Mouse (Mus musculus) common myeloid progenitor, adult 5-6 weeks (primary cell): Measurements from ENCODE around the gene Gpr55. TPM values are rescaled to one million over a fixed set of nuclear protein-coding genes. Genes with fewer than 3 reads are reported as not detected.

Experiments used
- ATAC-seq: replicated peaks from 2 replicates; pipeline ENCODE4 v1.8.0; 2016; ENCODE audit warnings: low read depth, mild to moderate bottlenecking, moderate TSS enrichment, inconsistent platforms; ENCODE audit not compliant: poor library complexity, severe bottlenecking
- total RNA-seq: library from RNA; stranded (forward); fragments of 200-1000, 187-1606 nt; gene quantifications from 2 replicates; pipeline ENCODE4 v1.2.3, GENCODE M21; 2017

The Gpr55 gene
- not detected in 2 replicates for total RNA-seq

DNA sequence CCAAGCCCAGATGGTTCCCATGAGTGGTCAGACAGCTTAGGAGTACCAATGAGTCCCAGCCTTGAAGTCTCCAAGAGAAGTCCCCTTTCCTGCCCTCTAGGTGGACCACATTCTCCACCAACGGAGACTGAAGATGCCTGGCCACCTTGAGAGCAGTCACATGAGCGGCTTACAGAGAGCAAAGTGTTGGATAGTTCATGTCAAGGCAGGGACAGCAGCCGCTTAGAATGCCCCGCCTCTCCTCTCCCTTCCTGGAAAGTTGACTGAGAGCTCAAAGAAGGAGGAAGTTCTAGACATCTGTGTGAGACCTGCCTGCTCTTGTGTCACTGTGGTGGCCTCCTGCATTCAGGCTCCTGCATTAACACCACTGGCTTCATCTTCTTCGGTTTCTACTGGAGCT, at the start of gene Gpr55:
Gpr55 (minus strand) TSS at position 135 of the 400 bp plus-strand sequence.
- peak; percentile 82 for ATAC-seq

DNA sequence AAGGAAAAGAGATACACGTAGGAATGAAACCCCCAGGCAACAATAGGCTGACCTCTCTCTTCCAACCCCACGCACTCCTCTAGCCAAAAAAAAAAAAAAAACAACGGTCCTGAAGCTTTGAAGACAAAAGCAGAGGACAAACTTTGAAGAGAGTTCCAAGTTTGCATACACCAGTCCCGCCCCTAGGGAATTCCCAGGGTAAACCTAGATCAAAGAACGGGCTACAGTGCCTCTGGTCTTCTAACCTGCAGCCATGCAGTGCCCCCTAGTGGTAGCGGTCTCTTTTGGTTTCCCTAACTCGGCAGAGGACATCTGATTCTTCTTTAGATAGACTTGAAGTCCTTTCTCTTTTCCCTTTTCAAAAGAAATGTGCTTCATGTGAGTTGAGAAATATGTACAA, 47.0 kb upstream of the Gpr55 start:
- peak; percentile 91 for ATAC-seq

DNA sequence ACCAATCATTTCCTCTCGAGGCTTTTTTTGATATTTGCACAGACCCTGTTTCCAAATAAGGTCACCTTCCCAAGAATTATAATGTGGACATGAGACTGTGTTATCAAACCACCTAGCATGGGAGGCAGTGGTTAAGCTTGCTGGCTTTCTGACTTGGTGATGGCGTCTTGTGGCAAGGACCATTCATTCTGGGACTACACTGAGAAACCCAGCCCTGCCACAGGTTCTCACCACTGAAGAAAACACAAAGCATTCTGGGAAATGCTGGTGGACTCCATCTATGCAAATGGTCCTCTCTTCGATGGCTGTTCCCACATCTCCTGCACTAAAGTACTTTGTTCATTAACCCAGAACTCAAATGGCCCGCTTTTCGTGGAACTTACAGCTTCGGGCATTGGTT, 45.2 kb upstream of the Gpr55 start:
- ATAC-seq = no peak

DNA sequence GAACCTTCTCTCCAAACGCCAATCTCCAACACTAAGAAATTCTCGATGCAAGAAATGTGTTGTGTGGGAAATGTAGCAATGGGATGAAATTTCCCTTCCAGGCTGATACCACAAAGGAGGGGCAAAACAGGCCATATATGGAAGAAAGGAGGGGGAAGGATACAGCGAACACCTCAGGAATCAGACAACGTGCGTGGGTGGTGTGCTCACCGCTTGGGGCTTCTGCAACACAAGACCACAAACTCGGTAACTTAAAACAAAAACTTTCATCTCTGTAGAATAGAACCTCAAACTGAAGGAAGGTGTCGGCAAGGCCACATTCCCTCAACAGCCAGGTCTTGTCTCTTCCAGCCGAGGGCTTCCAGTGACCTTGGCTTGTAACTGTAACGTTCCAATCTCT, 44.7 kb upstream of the Gpr55 start:
- ATAC-seq = no peak

DNA sequence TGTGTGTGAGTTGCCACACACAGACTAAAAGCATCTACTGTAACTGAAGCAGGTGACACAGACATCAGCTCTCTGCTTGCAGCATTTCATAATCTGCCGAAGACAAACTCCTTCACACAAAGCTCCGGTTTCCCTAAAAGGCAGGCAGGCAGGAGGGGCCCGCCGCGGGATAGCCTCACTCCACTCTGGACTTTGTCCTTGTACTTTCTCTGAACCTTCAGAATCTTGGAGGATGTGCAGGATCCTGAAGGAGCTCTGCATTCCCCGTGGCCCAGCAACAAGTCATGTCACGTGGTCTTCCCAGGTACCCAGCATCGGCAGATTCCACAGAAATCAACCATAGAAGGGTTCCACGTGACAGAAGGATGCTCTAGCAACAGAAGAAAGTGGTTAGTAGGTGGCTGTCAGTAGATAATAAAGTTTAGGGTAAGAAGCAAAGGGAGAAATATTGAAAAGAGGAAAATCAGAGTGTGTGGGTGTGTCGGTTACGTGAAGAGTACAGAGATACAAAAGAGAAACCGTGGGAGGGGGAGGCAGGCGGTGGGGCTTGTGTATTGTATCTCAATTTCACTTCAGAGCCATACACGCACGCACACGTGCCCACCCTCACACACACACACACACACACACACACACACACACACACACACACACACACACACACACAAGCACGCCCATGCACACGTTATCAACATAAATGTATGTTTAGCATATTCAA, 39.2 kb upstream of the Gpr55 start:
- ATAC-seq = no peak

DNA sequence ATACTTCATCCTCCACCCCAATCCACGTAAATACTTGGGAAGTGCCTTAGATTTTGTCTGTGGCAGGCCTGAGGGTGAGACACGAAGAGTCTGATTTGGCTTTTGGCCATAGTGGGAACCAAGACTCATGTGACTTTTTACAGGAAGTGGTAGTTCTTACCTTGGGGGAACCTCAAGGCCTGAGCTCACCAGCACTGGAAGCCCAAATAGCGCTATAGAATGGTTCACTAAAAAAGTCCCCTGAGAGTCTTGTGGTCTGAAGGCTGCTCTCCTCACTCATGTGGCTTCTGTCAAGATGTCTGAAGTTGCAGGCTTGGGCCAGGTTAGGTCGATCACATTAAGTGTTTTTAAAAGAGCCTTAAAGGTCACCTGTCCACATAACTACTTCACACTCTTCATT, 37.2 kb upstream of the Gpr55 start:
- ATAC-seq = no peak

DNA sequence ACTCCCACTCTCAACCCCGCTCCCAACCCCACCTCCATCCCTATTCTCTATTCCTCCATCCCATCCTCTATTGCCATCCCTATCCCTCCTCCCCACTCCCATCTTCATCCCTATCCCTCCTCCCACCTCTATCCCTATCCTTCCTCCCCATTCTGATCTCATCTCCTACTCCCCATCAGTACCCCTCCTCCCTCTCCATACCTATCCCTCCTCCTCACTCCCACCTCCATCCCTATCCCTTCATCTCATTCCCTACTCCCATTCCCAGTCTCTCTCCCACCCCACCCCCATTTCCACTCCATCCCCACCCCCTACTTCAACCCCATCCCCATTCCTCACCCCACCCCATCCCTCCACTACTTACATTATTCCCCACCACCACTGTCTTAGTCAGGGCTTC, 36.4 kb upstream of the Gpr55 start:
- ATAC-seq = no peak

DNA sequence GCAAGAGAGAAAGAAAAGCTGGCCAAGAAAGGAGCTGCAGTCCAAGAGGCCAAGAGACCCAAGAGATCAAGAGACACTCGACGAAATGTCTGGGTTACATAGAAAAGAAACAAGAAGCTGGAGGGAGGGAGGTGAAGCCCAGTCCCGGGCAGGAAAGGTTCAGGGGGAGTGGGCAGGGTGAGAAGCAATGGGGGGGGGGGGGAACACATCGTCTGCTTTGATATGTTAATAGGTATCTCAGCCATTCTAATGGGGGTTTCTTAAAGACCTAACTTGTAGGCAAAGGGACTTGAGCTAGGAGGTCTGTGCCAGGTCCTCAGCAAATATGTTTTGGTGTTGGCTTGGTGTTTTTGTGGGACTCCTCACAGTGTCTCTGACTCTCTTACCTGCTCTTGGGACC, 32.7 kb upstream of the Gpr55 start:
- ATAC-seq = no peak

DNA sequence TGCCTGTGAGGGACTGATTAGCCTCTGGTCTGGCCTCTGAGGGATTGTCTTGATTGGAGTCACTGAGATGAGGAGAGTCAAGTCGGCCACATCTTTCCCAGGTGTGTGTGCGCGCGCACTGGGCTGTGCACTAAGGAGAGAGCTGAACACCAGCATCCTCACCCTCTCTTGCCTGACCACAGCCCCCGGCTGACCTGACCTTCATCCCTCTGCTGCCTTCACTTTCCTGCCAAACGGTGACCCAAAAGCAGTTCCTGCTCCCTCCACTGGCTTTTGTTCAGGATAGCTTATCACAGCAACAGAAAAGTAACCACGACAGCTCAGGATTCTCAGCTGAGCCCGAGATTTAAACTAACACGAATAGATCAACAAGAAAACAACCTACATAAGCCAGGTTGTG, 31.4 kb upstream of the Gpr55 start:
- no peak for ATAC-seq

DNA sequence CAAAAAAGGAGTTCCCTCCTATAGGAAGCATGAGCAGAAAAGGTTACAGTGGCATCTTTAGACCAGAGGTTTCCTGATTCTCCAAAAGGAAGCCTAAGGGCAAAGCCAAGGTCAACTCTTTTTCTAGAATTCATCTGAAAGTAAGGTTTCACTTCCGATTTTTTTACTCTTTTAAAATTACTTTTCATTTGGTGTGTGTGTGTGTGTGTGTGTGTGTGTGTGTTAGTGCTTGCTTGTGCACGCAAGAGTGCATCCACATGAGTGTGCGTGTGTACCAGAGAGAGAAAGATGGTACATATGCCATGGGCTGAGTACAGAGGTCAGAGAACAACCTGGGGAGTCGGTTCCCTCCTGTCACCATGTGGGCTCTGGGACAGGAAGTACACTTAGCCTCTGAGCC, 28.1 kb upstream of the Gpr55 start:
- ATAC-seq = 0 out of 2 replicates have a peak, but pooled peaks have one; percentile 42

DNA sequence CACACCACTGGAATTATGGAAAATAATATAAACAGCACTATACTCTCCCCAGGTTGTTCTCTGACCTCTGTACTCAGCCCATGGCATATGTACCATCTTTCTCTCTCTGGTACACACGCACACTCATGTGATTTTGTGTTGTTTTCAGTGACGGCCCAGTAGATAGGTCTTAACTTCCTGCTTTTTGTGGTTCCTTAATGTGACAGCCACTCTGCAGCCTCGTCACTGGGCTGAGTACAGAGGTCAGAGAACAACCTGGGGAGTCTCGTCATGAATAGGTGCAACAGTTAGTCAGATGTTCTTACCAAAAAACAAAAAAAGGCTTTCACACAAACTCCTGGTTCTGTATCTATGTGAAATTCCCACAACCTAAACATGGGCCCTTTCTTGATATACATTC, 27.5 kb upstream of the Gpr55 start:
- peak; percentile 79 for ATAC-seq

DNA sequence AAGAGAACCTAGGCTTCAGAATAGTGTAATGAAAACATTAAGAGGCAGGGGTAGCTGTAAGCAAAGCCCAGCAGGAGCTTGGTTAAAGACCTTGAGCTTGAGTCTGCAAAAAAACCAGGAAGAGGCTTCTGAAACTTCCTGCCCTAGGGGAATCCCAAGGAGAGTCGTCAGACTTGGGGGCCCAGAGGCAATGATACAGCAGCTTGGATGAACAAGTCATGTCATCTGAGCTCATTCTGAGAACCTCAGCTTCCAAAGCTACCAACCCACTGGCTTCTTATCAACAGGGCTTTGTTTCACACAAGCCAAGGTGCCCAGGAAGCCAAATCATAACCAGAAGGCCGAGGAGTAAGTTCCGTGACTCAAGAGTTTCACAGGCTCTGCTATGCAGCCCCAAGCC, 25.0 kb upstream of the Gpr55 start:
- no peak for ATAC-seq

DNA sequence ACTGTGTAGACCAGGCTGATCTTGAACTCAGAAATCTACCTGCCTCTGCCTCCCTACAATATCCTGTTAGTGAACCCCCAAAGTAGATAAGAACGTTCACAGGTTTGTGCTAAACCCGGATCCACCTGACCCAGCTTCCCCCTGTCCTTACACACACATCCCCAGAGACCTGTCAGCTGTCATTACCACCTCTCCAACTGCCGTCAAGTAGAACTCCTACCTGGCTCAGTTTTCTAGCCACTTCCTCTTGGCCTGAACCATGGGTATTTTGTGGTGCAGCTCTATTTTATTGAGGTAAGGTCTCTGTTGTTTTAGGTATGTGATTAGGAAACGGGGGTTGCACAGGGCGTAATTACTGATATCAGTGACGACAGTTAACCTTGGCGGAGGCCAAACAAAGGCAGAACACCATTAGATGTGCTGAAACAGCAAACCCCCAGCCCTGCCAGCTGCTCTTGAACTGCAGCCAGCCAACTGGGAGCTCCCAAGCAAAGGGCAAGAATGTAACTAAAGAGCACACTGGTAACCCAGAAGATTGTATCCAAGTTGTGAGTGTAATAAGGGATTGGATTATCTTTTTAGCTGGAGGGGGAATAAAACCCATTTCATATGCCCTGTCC, 21.0 kb upstream of the Gpr55 start:
- ATAC-seq = no peak

DNA sequence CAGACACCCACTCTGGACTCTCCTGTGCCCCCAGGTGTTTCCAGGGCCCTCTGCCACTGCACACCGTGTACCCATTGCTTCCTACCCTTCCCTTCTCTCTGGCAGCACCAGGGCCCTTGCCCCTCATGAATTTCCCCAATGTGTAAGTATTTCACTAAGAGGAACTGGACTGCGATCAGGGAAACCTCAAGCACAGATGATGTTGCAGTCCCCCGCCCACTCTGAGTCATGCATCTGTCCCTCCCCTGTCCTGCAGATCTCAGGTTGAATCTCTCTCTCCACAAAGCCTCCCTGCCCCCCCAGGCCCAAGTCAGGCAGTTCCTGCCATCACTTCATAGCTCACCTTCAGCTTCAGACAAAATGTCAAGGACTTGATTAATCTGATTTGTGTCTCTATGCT, 16.9 kb upstream of the Gpr55 start:
- ATAC-seq = peak; percentile 80

DNA sequence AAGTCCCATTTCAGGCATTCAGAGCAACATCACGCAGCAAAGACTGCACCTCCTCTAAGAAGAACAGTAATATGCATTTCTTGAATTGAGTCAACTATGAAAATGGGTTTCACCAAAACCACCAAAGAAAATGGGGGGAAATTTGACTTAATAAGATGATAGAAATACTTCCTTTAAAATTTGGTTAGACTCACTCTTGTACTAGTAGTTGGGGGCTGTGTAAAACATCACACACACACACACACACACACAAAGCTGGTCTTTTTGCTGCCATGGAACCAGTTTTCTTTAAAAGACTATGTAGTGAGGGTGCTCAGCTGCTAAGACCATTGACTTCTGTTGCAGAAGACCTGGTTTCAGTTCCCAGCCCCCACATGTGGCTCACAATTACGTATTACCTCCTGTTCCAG, 12.7 kb upstream of the Gpr55 start:
- no peak for ATAC-seq

DNA sequence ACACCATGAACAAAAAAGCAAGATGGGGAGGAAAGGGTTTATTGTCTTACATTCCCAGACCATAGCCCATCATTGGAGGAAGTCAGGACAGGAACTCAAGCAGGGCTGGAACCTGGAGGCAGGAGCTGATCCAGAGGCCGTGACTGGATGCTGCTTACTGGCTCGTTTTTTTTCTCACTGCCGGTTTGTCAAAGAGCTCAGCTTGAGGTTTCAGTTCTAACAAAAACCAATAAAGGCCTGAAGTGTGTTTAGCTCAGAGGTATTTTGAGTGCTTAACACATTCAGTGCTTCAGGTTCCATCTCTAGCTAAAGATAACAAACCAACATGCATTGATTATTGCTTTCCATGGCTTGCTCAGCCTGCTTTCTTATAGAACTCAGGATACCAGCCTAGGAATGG, 11.5 kb upstream of the Gpr55 start:
- no peak for ATAC-seq

DNA sequence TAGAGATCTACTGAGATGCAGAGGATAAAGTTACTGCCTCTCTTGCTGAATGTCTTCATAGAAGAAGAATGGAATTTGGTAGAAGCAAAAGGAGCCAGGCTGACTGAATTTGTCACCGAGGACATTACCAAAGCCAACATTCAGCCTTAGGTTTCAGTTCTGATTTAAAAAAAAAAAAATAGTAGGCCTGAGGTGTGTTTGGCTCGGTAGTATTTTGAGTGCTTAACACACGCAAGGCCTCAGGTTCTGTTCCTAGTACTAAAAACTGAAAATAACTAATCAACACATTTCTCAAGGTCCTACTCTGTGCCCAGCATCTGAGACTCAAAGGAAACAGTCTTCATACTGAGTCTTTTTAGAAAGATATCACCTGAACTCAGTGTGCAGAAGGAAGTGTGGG, 10.3 kb upstream of the Gpr55 start:
- no peak for ATAC-seq

DNA sequence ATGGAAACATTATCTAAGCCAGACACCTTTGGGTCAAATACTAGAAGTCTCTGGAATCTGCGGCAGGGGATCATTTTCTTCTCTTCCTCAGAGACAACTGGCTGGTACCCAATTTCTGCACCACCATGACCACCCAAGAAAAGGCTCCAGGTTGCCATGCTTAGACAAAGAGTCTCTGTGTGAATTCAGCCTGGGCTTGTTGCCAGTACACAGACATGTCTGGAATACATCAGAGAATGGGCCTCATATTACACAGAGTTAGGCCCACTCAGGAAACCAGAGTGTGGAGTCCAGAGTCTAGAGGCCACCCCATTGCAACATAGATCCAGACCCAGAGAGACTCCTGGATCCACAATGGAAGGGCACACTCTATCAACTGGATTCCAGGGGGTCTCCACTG, 8.7 kb upstream of the Gpr55 start:
- ATAC-seq = no peak

DNA sequence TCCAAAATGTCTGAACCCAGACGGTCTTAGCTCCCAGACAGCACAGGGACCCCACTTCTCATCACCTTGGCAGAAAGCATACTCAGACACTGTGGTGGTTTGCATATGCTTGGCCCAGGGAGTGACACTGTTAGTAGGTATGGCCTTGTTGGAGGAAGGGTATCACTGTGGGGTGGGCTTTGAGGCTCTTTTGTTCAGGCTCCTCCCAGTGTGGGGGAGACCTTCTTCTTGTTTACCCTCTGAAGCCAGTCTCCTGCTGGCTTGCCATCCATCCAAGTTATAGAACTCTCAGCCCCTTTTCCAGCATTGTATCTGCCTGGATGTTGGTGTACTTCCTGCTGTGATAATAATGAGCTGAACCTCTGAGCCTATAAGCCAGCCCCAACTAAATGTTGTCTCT, 8.3 kb upstream of the Gpr55 start:
- ATAC-seq = no peak

DNA sequence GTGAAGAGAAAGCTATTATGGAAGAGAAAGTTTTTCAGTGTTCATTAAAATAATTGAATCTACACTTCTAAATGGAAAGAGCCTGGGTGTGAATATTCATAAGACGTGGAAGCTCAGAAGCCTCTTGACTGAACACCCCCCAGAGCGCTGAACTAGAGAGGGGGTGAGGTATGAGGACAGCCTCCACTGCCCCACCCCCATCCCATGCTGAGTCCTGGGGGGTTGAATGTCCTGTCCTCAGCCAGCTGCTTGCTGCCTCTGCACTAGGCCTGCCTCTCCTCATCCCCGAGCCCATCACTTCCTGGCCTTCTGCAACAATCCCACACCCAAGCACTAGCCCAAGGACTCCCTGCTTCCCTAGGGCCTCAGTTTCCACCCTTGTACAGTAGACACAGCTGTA, 5.0 kb upstream of the Gpr55 start:
- no peak for ATAC-seq

DNA sequence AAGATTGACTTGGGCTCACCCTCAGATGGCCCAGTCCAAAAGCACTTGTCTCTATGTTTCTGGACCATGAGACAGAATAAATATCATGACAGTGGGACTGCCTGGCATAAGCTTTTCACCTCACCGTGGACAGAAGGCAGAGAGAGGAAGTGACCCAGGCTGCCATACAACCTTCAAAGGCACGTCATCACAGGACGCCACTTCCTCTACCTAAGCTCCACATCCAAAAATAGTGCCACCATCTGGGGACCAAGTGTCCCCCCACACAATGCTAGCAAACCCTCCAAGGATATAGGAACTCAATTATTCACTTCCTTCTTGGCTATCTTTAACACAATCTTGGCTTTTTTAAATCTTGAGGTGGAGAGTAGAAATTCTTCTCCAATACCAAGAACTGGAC, 1.3 kb upstream of the Gpr55 start:
- peak; percentile 59 for ATAC-seq

DNA sequence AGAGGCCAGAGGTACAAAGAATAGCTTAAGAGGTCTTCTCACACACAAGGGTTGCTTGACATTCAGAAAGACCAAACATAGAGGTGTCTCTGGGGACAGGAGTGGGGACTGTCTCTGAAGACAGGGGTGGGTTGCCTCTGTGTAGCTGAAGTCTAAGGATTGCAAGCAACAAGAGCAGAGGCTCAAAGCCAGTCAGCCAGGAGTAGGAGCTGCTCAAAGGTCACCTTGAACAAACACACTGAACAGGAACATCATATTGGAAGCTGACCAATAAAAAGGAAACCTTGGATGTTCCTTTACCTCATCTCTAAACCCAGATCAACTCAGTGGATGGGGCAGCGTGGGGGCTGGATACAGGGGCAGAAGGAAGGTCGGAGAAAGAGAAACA, 924 bp downstream of the Gpr55 start:
- ATAC-seq = no peak
